Mouse (Mus musculus) stomach, adult 2 months (tissue): ENCODE results near the gene Zfp287. TPM values are rescaled to one million over a fixed set of nuclear protein-coding genes. Genes with fewer than 3 reads are reported as not detected.

Experiments used
- polyA plus RNA-seq: library from polyadenylated mRNA; depleted of rRNA; stranded (reverse); fragments of >200 nt; gene quantifications from 2 replicates; pipeline ENCODE4 v1.2.3, GENCODE M21; 2012; rRNA removed

Gene Zfp287
- polyA plus RNA-seq: 0.11 and 0.39 TPM in 2 replicates

GRCm38 (mm10) chr11:62731311-62732021, at the start of gene Zfp287:
TSS of gene Zfp287 (minus strand) at chr11:62731905.

GRCm38 (mm10) chr11:62752780-62753179, 21.1 kb upstream of the Zfp287 start, which contains the start of gene Gm10428:
TSS of gene Gm10428 (plus strand) at chr11:62753100.

Other genes starting within 250 kb of the Zfp287 start
- 19.0 and 30.2 TPM in 2 replicates for gene Cenpv, start 192.6 kb downstream of the Zfp287 start, polyA plus RNA-seq
- gene Ubb, start 180.7 kb downstream of the Zfp287 start, polyA plus RNA-seq: 505 and 573 TPM in 2 replicates
- 7.1 and 8.1 TPM in 2 replicates for gene Trpv2, start 157.4 kb downstream of the Zfp287 start, polyA plus RNA-seq
- 14.8 and 19.3 TPM in 2 replicates for gene Lrrc75a, start 83.4 kb downstream of the Zfp287 start, polyA plus RNA-seq
- 12.0 and 30.3 TPM in 2 replicates for gene Mmgt2, start 83.2 kb downstream of the Zfp287 start, polyA plus RNA-seq
- not detected in 2 replicates for gene Gm10428, start 21.2 kb upstream of the Zfp287 start, polyA plus RNA-seq
- gene Zfp286, start 57.6 kb upstream of the Zfp287 start, polyA plus RNA-seq: 0.06 and 0.11 TPM in 2 replicates
- 6.8 and 7.9 TPM in 2 replicates for gene Trim16, start 88.3 kb upstream of the Zfp287 start, polyA plus RNA-seq
- gene Fbxw10, start 115.2 kb upstream of the Zfp287 start, polyA plus RNA-seq: 0.13 and 0.23 TPM in 2 replicates
- 1.9 and 2.7 TPM in 2 replicates for gene Tvp23b, start 147.6 kb upstream of the Zfp287 start, polyA plus RNA-seq
- gene Cdrt4, start 219.3 kb upstream of the Zfp287 start, polyA plus RNA-seq: not detected in 2 replicates